Mouse (Mus musculus) intestine, embryonic 16.5 days (tissue): Measurements from ENCODE around the gene Prap1. TPM values are rescaled to one million over a fixed set of nuclear protein-coding genes. Genes with fewer than 3 reads are reported as not detected.
"Not testable (repeated sequence)": the region's sequence is repeated elsewhere in the genome, so short reads cannot be mapped to it uniquely, and the experiment has no call there.

Source experiments
- ATAC-seq: fragments of 200-750 bp; cut with Nextera tagmentation; 2 replicates; pipeline ENCODE4 v1.8.0; 2017; ENCODE audit warnings: moderate TSS enrichment, moderate library complexity
- H3K27ac ChIP-seq: fragments of 300-500 bp; sonication (generic); 2 replicates; pipeline ENCODE4 v1.5.1; 2014; ENCODE audit warnings: mild to moderate bottlenecking, low read length
- H3K27me3 ChIP-seq: fragments of 300-500 bp; sonication (generic); replicated peaks from 2 replicates; pipeline ENCODE4 v1.6.1; 2014; ENCODE audit warnings: low read length, control low read depth, mixed read lengths; ENCODE audit not compliant: control insufficient read depth, insufficient read depth
- H3K36me3 ChIP-seq: fragments of 300-500 bp; sonication (generic); 2 replicates; pipeline ENCODE4 v1.6.1; 2014; ENCODE audit warnings: low read length, control low read depth; ENCODE audit not compliant: control insufficient read depth, insufficient read depth
- H3K4me1 ChIP-seq: fragments of 300-500 bp; sonication (generic); 2 replicates; pipeline ENCODE4 v1.6.1; 2014; ENCODE audit warnings: low read length, control low read depth, mixed read lengths; ENCODE audit not compliant: control insufficient read depth, insufficient read depth
- H3K4me2 ChIP-seq: fragments of 300-500 bp; sonication (generic); 2 replicates; pipeline ENCODE4 v1.6.1; 2014; ENCODE audit warnings: low read depth, low read length, control low read depth
- H3K4me3 ChIP-seq: fragments of 300-500 bp; sonication (generic); 2 replicates; pipeline ENCODE4 v1.5.1; 2014; ENCODE audit warnings: mild to moderate bottlenecking, low read length
- H3K9ac ChIP-seq: fragments of 300-500 bp; sonication (generic); 2 replicates; pipeline ENCODE4 v1.6.1; 2014; ENCODE audit warnings: low read depth, low read length
- H3K9me3 ChIP-seq: fragments of 300-500 bp; sonication (generic); 2 replicates; pipeline ENCODE4 v1.6.1; 2016; ENCODE audit warnings: low read length, control low read depth; ENCODE audit not compliant: control insufficient read depth
- WGBS: fragments of 180-500 bp; shearing (Covaris S2); extraction: QIAGEN DNeasy Blood & Tissue Kit; methylation state at CpG from one replicate; pipeline ENCODE4 v1.1.7; 2014; 5-methylcytosine and 5-hydroxymethylcytosine counted together
- polyA plus RNA-seq: library from polyadenylated mRNA; unstranded; fragments of >200 nt; fragmentation: Nextera tagmentation; extraction: Ambion mirVana; gene quantifications from 2 replicates; pipeline ENCODE4 v1.2.1, GENCODE M21; 2015

The Prap1 gene
- polyA plus RNA-seq, 1 experiment from 2014 or later, result 902 TPM

DNA sequence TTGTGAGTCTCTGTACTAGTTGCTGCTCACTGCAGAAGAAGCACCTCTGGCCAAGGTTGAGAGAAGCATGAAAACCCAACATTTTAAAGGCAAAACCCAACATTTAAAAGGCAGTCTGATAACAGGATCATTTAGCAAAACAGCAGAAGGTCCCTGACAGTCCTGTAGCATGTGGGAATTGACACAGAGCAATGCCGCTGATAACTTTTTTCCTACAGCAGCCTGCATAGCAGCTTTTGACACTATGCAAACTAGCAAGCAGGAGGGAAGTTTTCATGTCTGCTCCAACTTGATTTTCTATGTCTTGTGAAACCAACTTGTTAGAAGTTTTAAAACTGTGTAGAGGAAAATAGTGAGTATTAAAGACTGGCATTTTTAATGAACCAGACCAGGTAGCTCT, 31.2 kb downstream of the Prap1 start:
- 90% methylated on average over 1 of the region's 1 CpGs for WGBS

GRCm38 (mm10) chr7:140125278-140126021, 32.3 kb downstream of the Prap1 start:
- peaks cover 5% of the 10 kb centered on the region for H3K4me1 ChIP-seq
- peak; percentile 97 for ATAC-seq
- peak overlapping the region; percentile 88 for H3K4me2 ChIP-seq
- peak overlapping the region; percentile 66 for H3K4me3 ChIP-seq
- H3K27ac ChIP-seq, result peak overlapping the region; percentile 63
- H3K36me3 ChIP-seq, result 0 out of 2 replicates have a peak, but pooled peaks cover 2% of the 10 kb centered on the region
- no peaks in the 10 kb centered on the region for H3K9me3 ChIP-seq
- no peaks in the 10 kb centered on the region for H3K27me3 ChIP-seq
- peak overlapping the region; percentile 80 for H3K9ac ChIP-seq
- 1% methylated on average over 40 of the region's 40 CpGs for WGBS

More for the DNA sequence above, 31.2 kb downstream of the Prap1 start:
- Histone ChIP-seq H3K27me3 (no peaks in the 10 kb centered on the region), H3K9ac (no peak overlapping the region), H3K4me3 (no peak overlapping the region), H3K9me3 (no peaks in the 10 kb centered on the region), H3K4me2 (no peak overlapping the region), H3K27ac (no peak overlapping the region), H3K36me3 (no peaks in the 10 kb centered on the region), H3K4me1 (peaks cover 5% of the 10 kb centered on the region)
- ATAC-seq, result no peak

DNA sequence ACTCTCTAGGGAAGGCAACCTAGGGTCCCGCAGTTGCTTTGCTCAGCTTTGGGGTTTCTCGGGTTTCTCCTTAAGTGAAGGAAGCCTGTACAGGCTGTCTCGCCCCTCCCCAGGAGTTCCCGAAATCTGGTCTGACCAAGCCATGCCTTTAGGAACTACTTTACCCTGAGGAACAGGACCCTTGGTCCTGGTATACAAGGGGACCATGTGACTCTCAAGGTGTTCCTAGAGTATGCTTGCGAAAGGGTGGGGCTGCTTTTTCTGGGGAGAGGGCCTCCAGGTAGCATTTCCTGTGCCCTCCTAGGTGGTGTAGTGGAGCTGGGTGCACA, 32.8 kb downstream of the Prap1 start:
- Histone ChIP-seq H3K4me1 (peaks cover 5% of the 10 kb centered on the region), H3K27ac (peak overlapping the region; percentile 63), H3K9me3 (no peaks in the 10 kb centered on the region), H3K27me3 (no peaks in the 10 kb centered on the region), H3K4me3 (peak overlapping the region; percentile 66), H3K36me3 (0 out of 2 replicates have a peak, but pooled peaks cover 3% of the 10 kb centered on the region), H3K9ac (peak overlapping the region; percentile 80), H3K4me2 (peak overlapping the region; percentile 88)
- 3% methylated on average over 5 of the region's 5 CpGs for WGBS
- ATAC-seq, result peak; percentile 34

- Histone ChIP-seq H3K36me3 (0 out of 2 replicates have a peak, but pooled peaks cover 3% of the 10 kb centered on the region), H3K4me2 (peak overlapping the region; percentile 41), H3K27me3 (no peaks in the 10 kb centered on the region), H3K9me3 (no peaks in the 10 kb centered on the region), H3K27ac (no peak overlapping the region), H3K4me1 (peaks cover 5% of the 10 kb centered on the region; the same call in 1 of the 2 replicates), H3K9ac (no peak overlapping the region), H3K4me3 (peak overlapping the region; percentile 28)
- WGBS, result 79% methylated on average over 3 of the region's 3 CpGs
- ATAC-seq, result no peak
Measured at GRCm38 (mm10) chr7:140126934-140127333, 33.7 kb downstream of the Prap1 start.

GRCm38 (mm10) chr7:140127911-140128310, 34.7 kb downstream of the Prap1 start:
- no peak overlapping the region for H3K9ac ChIP-seq
- 77% methylated on average over 2 of the region's 2 CpGs for WGBS
- H3K4me2 ChIP-seq, result no peak overlapping the region
- no peak for ATAC-seq
- peaks cover 5% of the 10 kb centered on the region; the same call in 1 of the 2 replicates for H3K4me1 ChIP-seq
- no peaks in the 10 kb centered on the region for H3K27me3 ChIP-seq
- no peak overlapping the region for H3K27ac ChIP-seq
- no peak overlapping the region for H3K4me3 ChIP-seq
- no peaks in the 10 kb centered on the region for H3K9me3 ChIP-seq
- 0 out of 2 replicates have a peak, but pooled peaks cover 3% of the 10 kb centered on the region for H3K36me3 ChIP-seq

- H3K4me2 ChIP-seq, H3K36me3 ChIP-seq, H3K27ac ChIP-seq, ATAC-seq, H3K9ac ChIP-seq, H3K4me3 ChIP-seq, H3K4me1 ChIP-seq, H3K9me3 ChIP-seq, H3K27me3 ChIP-seq: not testable (repeated sequence)
- 96% methylated on average over 7 of the region's 7 CpGs for WGBS
Measured at GRCm38 (mm10) chr7:140132184-140132583, 39.0 kb downstream of the Prap1 start.

DNA sequence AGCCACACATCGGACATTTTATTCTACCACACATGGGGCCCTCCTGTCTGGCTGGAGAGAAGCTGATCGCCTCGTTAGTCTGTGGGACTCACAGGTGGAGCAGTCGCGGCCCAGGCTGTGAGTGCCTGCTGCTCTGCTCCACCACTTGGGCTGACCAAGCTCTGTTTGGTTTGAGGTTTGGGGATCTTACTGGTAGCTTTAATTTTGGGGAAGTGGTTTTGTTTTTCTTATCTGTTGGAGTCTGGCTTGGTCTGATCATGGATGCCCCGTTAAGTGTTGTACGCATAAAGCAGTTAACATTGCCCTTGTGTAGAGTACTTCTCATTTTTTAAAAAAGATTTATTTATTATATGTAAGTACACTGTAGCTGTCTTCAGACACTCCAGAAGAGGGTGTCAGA, 40.8 kb downstream of the Prap1 start:
- not testable (repeated sequence) for H3K4me3 ChIP-seq, H3K4me1 ChIP-seq, H3K9ac ChIP-seq, H3K4me2 ChIP-seq, ATAC-seq, H3K27ac ChIP-seq, H3K36me3 ChIP-seq, H3K27me3 ChIP-seq, H3K9me3 ChIP-seq
- 96% methylated on average over 4 of the region's 7 CpGs for WGBS

DNA sequence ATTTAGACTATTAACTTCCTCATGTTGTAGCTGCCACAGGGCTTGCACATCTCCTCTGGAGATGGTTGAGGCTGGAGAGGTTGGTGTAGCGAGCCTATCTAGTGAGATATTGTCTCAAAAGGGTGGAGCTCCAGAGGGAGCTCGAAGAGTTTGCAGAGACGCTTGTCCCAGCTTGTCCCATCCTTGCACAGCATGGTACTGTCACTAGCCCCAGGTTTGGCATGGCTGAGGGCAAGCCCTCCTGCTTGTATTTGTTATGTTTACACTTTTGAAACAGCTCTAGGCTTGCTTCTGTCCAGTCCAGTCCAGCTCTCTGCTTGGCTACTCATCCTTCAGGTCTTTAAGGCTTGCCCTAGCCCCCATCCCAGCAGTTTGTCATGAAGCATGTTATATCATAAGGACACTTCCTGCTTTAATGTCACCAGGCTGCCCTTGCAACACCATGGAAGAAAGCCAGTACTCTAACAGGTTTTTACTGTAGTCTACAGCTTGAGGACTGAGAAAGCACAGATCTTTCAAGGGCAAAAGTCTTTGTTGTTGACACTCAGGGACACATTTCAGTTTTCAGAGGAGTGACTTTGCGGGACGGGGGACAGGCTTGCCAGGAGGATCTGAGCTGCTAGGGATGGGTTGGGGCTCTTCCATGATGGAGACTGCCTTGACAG, 42.0 kb downstream of the Prap1 start:
- H3K36me3 ChIP-seq, result 0 out of 2 replicates have a peak, but pooled peaks cover 3% of the 10 kb centered on the region
- no peak overlapping the region for H3K27ac ChIP-seq
- no peak overlapping the region for H3K9ac ChIP-seq
- no peak for ATAC-seq
- no peaks in the 10 kb centered on the region for H3K27me3 ChIP-seq
- H3K4me1 ChIP-seq, result peaks cover 4% of the 10 kb centered on the region; the same call in 1 of the 2 replicates
- H3K9me3 ChIP-seq, result no peaks in the 10 kb centered on the region
- H3K4me3 ChIP-seq, result no peak overlapping the region
- H3K4me2 ChIP-seq, result no peak overlapping the region
- WGBS, result 91% methylated on average over 5 of the region's 5 CpGs

- H3K36me3 ChIP-seq, result no peaks in the 10 kb centered on the region
- peak within 1 kb of the TSS; percentile 99 for H3K9ac ChIP-seq
- peaks cover 4% of the 10 kb centered on the region; the same call in 1 of the 2 replicates for H3K4me1 ChIP-seq
- ATAC-seq, result peak; percentile 99
- H3K27ac ChIP-seq, result peak within 1 kb of the TSS; percentile 64
- H3K4me2 ChIP-seq, result peak within 1 kb of the TSS; percentile 84
- no peaks in the 10 kb centered on the region for H3K9me3 ChIP-seq
- no peaks in the 10 kb centered on the region for H3K27me3 ChIP-seq
- peak within 1 kb of the TSS; percentile 80 for H3K4me3 ChIP-seq
- WGBS, result 1% methylated on average over 39 of the region's 39 CpGs
Measured at GRCm38 (mm10) chr7:140137135-140138020, 44.2 kb downstream of the Prap1 start, which contains the start of gene Mtg1. Gene Mtg1, plus strand, starts transcription at chr7:140137564.
